Mouse (Mus musculus): ENCODE measurements around the gene Oas1e. TPM values are rescaled to one million over a fixed set of nuclear protein-coding genes. Genes with fewer than 3 reads are reported as not detected.
"Not testable (repeated sequence)": the region's sequence is repeated elsewhere in the genome, so short reads cannot be mapped to it uniquely, and the experiment has no call there.

The Oas1e gene
- polyA plus RNA-seq, 1 experiment from 2014 or later, result not detected

DNA sequence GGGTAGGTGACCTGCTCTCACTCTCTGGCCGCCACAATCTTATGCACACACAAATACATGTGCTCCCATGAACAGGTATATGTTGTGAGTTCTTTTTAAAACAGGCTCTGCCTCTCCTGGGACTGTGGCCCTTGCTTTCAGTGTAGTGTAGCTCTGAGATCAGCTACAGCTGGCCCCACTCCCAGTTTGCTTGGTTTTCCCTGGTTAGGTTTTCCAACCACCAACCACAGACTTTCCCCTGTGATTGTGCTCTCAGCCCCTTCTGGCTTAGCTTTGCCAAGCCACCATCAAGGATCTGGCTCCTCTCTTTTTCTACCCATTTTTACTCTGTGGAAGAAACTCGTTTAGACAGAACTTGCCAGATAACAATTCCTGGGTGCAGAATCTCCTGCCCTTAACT, 8.3 kb upstream of the Oas1e start:
- WGBS, result 80% methylated on average over 2 of the region's 2 CpGs
- H3K4me3 ChIP-seq, result no peak overlapping the region
- no peak overlapping the region for H3K27ac ChIP-seq (replicated peaks)
- no peaks in the 10 kb centered on the region for H3K9me3 ChIP-seq
- no peaks in the 10 kb centered on the region for H3K36me3 ChIP-seq (replicated peaks)
- H3K4me1 ChIP-seq, result no peaks in the 10 kb centered on the region
- no peak for DNase-seq (ENCODE audit: low spot score)
- H3K27me3 ChIP-seq (replicated peaks; ENCODE audit: low read depth, poor library complexity, severe bottlenecking), result no peaks in the 10 kb centered on the region

- H3K27me3 ChIP-seq (replicated peaks; ENCODE audit: low read depth, poor library complexity, severe bottlenecking); H3K4me1 ChIP-seq; H3K27ac ChIP-seq (replicated peaks); DNase-seq (ENCODE audit: low spot score); H3K9me3 ChIP-seq; H3K4me3 ChIP-seq; H3K36me3 ChIP-seq (replicated peaks): not testable (repeated sequence)
- WGBS, result 71% methylated on average over 2 of the region's 2 CpGs
Observed at GRCm38 (mm10) chr5:120798943-120799342, 3.6 kb upstream of the Oas1e start.

DNA sequence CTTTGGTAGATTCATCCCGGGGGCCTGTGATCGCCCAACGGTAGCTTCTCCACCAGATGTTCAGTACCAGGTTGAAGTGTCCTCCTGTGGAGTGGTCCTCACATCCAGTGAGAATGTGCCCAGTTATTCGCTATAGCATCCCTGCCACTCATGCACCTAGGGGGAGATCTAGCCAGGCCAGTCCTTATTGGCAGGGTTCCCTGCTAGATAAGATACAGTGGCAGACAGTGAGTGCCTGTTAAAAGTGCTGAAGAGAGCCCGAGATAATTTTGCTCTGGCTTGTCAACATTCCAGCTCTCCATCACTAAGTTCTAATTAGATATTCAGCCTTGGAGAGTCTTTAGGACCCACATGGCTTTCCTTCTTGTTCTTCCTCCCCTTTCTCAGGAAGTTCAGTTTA, 2.8 kb upstream of the Oas1e start:
- H3K9me3 ChIP-seq; DNase-seq (ENCODE audit: low spot score); H3K36me3 ChIP-seq (replicated peaks); H3K27ac ChIP-seq (replicated peaks); H3K4me3 ChIP-seq; H3K4me1 ChIP-seq; H3K27me3 ChIP-seq (replicated peaks; ENCODE audit: low read depth, poor library complexity, severe bottlenecking): not testable (repeated sequence)
- WGBS, result 85% methylated on average over 5 of the region's 5 CpGs

GRCm38 (mm10) chr5:120793043-120793442, 2.3 kb downstream of the Oas1e start:
- Histone ChIP-seq H3K36me3 (replicated peaks) (no peaks in the 10 kb centered on the region), H3K4me3 (no peak overlapping the region), H3K4me1 (no peaks in the 10 kb centered on the region), H3K27ac (replicated peaks) (no peak overlapping the region), H3K27me3 (replicated peaks; ENCODE audit: low read depth, poor library complexity, severe bottlenecking) (no peaks in the 10 kb centered on the region), H3K9me3 (no peaks in the 10 kb centered on the region)
- WGBS, result 30% methylated on average over 2 of the region's 2 CpGs
- DNase-seq (ENCODE audit: low spot score), result peak; percentile 54

GRCm38 (mm10) chr5:120787042-120787441, 8.3 kb downstream of the Oas1e start:
- DNase-seq (ENCODE audit: low spot score), result no peak
- no peaks in the 10 kb centered on the region for H3K36me3 ChIP-seq (replicated peaks)
- no peaks in the 10 kb centered on the region for H3K4me1 ChIP-seq
- WGBS, result 70% methylated on average over 3 of the region's 3 CpGs
- no peaks in the 10 kb centered on the region for H3K9me3 ChIP-seq
- no peak overlapping the region for H3K4me3 ChIP-seq
- H3K27ac ChIP-seq (replicated peaks), result no peak overlapping the region
- no peaks in the 10 kb centered on the region for H3K27me3 ChIP-seq (replicated peaks; ENCODE audit: low read depth, poor library complexity, severe bottlenecking)

GRCm38 (mm10) chr5:120782446-120782845, 12.9 kb downstream of the Oas1e start:
- Histone ChIP-seq H3K4me3 (no peak overlapping the region), H3K4me1 (no peaks in the 10 kb centered on the region), H3K27ac (replicated peaks) (no peak overlapping the region), H3K27me3 (replicated peaks; ENCODE audit: low read depth, poor library complexity, severe bottlenecking) (no peaks in the 10 kb centered on the region), H3K9me3 (no peaks in the 10 kb centered on the region), H3K36me3 (replicated peaks) (no peaks in the 10 kb centered on the region)
- 78% methylated on average over 2 of the region's 2 CpGs for WGBS
- DNase-seq (ENCODE audit: low spot score), result no peak

DNA sequence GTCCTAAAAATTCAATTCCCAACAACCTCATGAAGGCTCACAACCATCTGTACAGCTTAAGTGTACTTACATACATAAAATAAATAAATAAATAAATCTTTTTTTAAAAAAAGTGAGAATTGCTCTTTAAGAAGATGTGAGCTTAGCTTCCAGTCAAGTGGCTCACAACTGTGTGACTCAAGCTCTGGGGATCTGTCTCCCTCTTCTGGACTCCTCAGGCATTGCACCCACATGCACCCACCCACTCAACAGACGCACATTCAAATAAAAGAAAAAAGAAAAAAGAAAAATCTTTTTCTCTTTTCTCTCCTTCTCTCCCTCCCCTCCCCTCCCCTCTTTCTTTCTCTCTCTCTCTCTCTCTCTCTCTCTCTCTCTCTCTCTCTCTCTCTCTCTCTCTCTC, 13.7 kb downstream of the Oas1e start:
- H3K36me3 ChIP-seq (replicated peaks), result no peaks in the 10 kb centered on the region
- H3K9me3 ChIP-seq, result no peaks in the 10 kb centered on the region
- H3K27me3 ChIP-seq (replicated peaks; ENCODE audit: low read depth, poor library complexity, severe bottlenecking), result no peaks in the 10 kb centered on the region
- no peak overlapping the region for H3K4me3 ChIP-seq
- no peak overlapping the region for H3K27ac ChIP-seq (replicated peaks)
- no peak for DNase-seq (ENCODE audit: low spot score)
- H3K4me1 ChIP-seq, result peaks cover 2% of the 10 kb centered on the region
- WGBS, result 86% methylated on average over 1 of the region's 1 CpGs

DNA sequence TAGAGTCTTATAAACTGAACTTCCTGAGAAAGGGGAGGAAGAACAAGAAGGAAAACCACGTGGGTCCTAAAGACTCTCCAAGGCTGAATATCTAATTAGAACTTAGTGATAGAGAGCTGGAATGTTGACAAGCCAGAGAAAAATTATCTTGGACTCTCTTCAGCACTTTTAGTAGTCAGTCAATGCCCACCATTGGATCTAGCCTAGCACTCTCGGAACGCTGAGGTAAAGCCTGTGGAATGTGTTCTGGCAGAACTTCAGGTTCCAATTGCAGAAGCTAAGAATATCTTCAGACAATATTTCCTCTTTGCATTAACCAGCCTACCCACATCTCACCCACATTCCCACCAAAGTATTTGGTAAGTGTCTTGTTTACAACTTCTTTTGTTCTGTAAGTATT, 15.4 kb downstream of the Oas1e start:
- H3K9me3 ChIP-seq, result no peaks in the 10 kb centered on the region
- no peaks in the 10 kb centered on the region for H3K27me3 ChIP-seq (replicated peaks; ENCODE audit: low read depth, poor library complexity, severe bottlenecking)
- 68% methylated on average over 3 of the region's 3 CpGs for WGBS
- no peaks in the 10 kb centered on the region for H3K36me3 ChIP-seq (replicated peaks)
- peaks cover 6% of the 10 kb centered on the region for H3K4me1 ChIP-seq
- no peak overlapping the region for H3K4me3 ChIP-seq
- DNase-seq (ENCODE audit: low spot score), result no peak
- no peak overlapping the region for H3K27ac ChIP-seq (replicated peaks)

DNA sequence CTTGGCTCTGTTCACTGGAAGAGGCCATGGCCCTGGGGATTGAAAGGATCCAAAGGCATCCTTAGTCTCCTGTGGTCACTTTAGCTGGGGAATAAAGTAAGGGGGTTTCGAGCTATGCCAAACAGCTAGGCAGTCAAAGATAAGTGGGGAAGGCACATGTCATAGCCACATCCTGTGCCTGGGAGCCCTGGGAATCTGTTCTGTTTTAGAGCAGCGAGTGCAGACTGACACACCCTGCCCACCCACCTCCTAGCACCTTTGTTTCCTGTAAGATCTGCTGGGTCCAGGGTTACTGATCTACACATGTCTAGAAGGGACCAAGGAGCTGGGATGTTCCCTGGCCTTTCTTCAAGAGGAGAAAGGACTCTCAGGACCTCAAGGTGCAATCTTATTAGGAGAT, 16.4 kb downstream of the Oas1e start:
- H3K27me3 ChIP-seq (replicated peaks; ENCODE audit: low read depth, poor library complexity, severe bottlenecking), result no peaks in the 10 kb centered on the region
- H3K4me1 ChIP-seq, result peaks cover 6% of the 10 kb centered on the region
- DNase-seq (ENCODE audit: low spot score), result no peak
- no peak overlapping the region for H3K4me3 ChIP-seq
- WGBS, result 70% methylated on average over 2 of the region's 2 CpGs
- no peaks in the 10 kb centered on the region for H3K36me3 ChIP-seq (replicated peaks)
- H3K27ac ChIP-seq (replicated peaks), result no peak overlapping the region
- no peaks in the 10 kb centered on the region for H3K9me3 ChIP-seq

DNA sequence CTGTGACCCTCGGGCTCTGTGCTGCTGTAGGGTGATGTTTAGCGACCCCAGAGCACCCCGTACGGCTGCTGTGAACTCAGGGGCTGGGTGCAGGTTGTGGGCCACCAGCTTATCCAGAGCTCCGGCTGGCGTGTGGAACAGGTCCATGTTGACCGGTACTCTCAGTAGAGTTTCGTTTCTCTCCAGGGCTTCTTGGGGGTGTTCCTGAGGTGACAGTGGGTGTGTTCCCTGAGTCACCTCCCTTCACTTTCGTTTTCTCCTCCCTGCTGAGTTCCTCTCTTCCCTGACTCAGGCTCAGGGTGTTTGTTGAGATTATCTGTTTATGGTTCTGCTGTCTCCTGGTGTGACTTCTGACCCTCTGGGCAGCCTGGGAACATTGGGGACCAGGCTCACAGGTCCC, 17.9 kb downstream of the Oas1e start, which contains the start of gene Oas3:
TSS of gene Oas3 (minus strand) at position 184 of the 400 bp plus-strand sequence.
- H3K27ac ChIP-seq (replicated peaks), result no peak within 1 kb of the TSS
- H3K36me3 ChIP-seq (replicated peaks), result no peaks in the 10 kb centered on the region
- H3K9me3 ChIP-seq, result no peaks in the 10 kb centered on the region
- no peak for DNase-seq (ENCODE audit: low spot score)
- no peaks in the 10 kb centered on the region for H3K27me3 ChIP-seq (replicated peaks; ENCODE audit: low read depth, poor library complexity, severe bottlenecking)
- peaks cover 6% of the 10 kb centered on the region for H3K4me1 ChIP-seq
- no peak within 1 kb of the TSS for H3K4me3 ChIP-seq
- 83% methylated on average over 9 of the region's 9 CpGs for WGBS

GRCm38 (mm10) chr5:120776801-120777200, 18.5 kb downstream of the Oas1e start:
- no peaks in the 10 kb centered on the region for H3K36me3 ChIP-seq (replicated peaks)
- no peak overlapping the region for H3K4me3 ChIP-seq
- H3K27ac ChIP-seq (replicated peaks), result no peak overlapping the region
- H3K9me3 ChIP-seq, result no peaks in the 10 kb centered on the region
- DNase-seq (ENCODE audit: low spot score), result no peak
- WGBS, result 76% methylated on average over 5 of the region's 5 CpGs
- peaks cover 6% of the 10 kb centered on the region for H3K4me1 ChIP-seq
- no peaks in the 10 kb centered on the region for H3K27me3 ChIP-seq (replicated peaks; ENCODE audit: low read depth, poor library complexity, severe bottlenecking)

DNA sequence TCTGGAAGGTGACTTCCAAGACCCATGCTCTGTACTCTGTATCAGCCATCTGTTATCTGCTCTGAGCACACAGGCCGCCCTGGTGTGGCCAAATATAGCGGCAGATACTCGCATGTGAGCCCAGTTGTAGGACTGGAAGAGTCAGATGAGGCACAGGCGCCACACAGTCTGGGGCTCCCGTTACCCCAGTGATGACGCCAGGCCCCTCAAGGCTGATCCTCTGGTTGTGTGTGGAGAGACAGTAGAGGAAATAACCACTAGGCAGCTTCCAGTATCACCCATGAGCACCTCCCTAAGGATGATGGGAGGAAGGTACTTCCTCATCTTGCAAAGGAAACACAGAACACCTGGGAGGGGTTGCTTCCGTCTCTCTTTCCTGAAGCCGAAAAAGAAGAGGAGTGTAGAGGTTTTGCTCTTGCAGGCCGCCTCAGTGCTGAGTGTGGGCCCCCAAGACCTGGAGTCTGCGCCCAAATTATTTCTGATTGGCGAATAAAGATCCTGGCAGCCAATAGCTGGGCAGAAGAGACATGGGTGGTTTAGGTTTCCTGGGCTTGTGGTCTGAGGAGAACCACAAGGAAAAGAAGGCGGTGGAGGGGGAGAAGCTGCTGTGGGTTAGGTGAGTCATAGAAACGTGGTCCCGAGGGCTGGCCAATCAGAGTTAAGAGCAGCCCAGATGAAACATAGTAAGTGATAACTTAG, 19.9 kb downstream of the Oas1e start:
- 83% methylated on average over 14 of the region's 14 CpGs for WGBS
- no peak for DNase-seq (ENCODE audit: low spot score)
- H3K36me3 ChIP-seq (replicated peaks), result no peaks in the 10 kb centered on the region

DNA sequence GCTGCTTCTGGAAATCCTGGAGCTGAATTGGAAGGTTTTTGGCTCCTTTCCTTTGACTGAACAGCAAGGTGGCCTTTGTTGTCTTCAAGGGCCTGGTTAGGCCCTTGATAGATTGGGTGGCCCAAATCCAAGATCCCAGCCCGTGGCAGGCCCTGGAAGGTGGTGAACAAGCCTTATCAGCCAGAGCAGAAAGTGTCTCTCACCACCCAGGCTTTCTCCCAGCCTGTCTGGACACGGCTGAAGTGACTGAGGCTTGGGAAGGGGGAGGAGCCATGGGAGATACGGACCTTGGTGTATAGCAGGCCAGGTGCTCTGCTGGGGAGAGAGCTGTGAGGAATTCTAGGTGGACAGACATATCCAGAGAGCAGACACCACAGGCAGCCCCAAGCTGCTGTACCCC, 25.9 kb downstream of the Oas1e start:
- Histone ChIP-seq H3K4me3 (no peak overlapping the region), H3K36me3 (replicated peaks) (no peaks in the 10 kb centered on the region)
- no peak for DNase-seq (ENCODE audit: low spot score)

More for the DNA sequence above, 19.9 kb downstream of the Oas1e start:
- Histone ChIP-seq H3K9me3 (no peaks in the 10 kb centered on the region), H3K27ac (replicated peaks) (no peak overlapping the region), H3K27me3 (replicated peaks; ENCODE audit: low read depth, poor library complexity, severe bottlenecking) (no peaks in the 10 kb centered on the region), H3K4me1 (peaks cover 6% of the 10 kb centered on the region), H3K4me3 (no peak overlapping the region)

More for the DNA sequence above, 25.9 kb downstream of the Oas1e start:
- Histone ChIP-seq H3K27me3 (replicated peaks; ENCODE audit: low read depth, poor library complexity, severe bottlenecking) (no peaks in the 10 kb centered on the region), H3K4me1 (no peaks in the 10 kb centered on the region), H3K27ac (replicated peaks) (no peak overlapping the region), H3K9me3 (no peaks in the 10 kb centered on the region)
- 75% methylated on average over 3 of the region's 3 CpGs for whole genome bisulfite sequencing

Data from embryonic facial prominence, embryonic 10.5 days (tissue).